Mouse (Mus musculus) spleen, postnatal 4 days (tissue): ENCODE measurements around the gene Ypel4.
A peak's percentile ranks its signal among the peaks of the same experiment; 100 is the strongest.

Source experiments
- DNase-seq, 2 experiments: peaks; one replicate each; pipeline ENCODE4 v3.0.0; 2022; ENCODE audit warnings: low spot score in 2 of 2

Gene Ypel4

GRCm38 (mm10) chr2:84733579-84734300, at the start of gene Ypel4:
Gene Ypel4, plus strand, starts transcription at chr2:84734058.
- DNase-seq: peak; percentile 70 to 81

- no peak for DNase-seq
Observed at GRCm38 (mm10) chr2:84688080-84688844, 45.6 kb upstream of the Ypel4 start.

GRCm38 (mm10) chr2:84690050-84690449, 43.8 kb upstream of the Ypel4 start:
- no peak for DNase-seq

- DNase-seq: no peak
Observed at GRCm38 (mm10) chr2:84695007-84695695, 38.7 kb upstream of the Ypel4 start.

GRCm38 (mm10) chr2:84703497-84703896, 30.4 kb upstream of the Ypel4 start:
- DNase-seq: no peak

DNA sequence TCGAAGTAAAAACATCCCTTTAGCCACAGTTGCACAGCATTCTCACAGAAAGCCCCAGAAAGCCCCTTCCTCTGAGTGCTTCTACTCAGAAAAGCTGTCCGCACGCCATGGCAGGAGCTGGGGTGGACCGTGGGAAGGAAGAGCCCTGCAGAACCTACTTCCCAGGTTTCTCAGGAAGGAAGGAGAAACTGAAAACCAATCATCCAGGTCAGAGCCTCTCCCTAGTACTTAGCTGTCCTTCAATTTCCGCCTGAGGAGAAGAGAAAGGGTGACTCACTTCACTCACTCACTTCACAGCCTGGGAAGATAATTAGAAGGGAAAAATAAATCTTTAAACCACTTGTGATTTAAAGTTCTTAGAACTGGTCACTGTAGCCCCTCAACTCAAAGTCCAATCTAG, 29.5 kb upstream of the Ypel4 start:
- no peak for DNase-seq

GRCm38 (mm10) chr2:84705295-84705694, 28.6 kb upstream of the Ypel4 start:
- DNase-seq: no peak

- no peak for DNase-seq
Observed at GRCm38 (mm10) chr2:84707523-84707922, 26.3 kb upstream of the Ypel4 start.

GRCm38 (mm10) chr2:84711898-84712297, 22.0 kb upstream of the Ypel4 start:
- no peak for DNase-seq

DNA sequence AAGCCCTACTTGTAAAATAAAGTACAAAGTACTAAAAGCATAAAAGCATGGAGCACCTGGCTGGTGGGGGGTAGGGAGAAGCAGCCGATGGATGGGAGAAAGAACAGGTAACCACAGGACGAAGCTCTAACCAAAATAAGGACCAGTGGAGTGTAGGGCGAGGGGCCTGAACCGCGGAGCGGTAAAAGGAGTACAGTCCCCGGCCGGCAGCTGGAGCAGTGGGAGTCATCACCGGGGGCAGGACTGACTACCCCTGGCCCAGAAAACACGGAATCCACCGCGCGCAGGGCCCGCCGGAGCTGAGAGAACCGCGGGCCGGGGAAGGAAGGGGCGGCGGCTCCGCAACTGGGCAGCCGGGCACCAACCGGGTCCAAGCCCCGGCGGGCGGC, 19.4 kb upstream of the Ypel4 start:
- no peak for DNase-seq

- peak; percentile 99 for DNase-seq
Observed at GRCm38 (mm10) chr2:84714811-84715561, 18.9 kb upstream of the Ypel4 start, which contains the start of gene Zdhhc5. Gene Zdhhc5, minus strand, starts transcription at chr2:84715180.

DNA sequence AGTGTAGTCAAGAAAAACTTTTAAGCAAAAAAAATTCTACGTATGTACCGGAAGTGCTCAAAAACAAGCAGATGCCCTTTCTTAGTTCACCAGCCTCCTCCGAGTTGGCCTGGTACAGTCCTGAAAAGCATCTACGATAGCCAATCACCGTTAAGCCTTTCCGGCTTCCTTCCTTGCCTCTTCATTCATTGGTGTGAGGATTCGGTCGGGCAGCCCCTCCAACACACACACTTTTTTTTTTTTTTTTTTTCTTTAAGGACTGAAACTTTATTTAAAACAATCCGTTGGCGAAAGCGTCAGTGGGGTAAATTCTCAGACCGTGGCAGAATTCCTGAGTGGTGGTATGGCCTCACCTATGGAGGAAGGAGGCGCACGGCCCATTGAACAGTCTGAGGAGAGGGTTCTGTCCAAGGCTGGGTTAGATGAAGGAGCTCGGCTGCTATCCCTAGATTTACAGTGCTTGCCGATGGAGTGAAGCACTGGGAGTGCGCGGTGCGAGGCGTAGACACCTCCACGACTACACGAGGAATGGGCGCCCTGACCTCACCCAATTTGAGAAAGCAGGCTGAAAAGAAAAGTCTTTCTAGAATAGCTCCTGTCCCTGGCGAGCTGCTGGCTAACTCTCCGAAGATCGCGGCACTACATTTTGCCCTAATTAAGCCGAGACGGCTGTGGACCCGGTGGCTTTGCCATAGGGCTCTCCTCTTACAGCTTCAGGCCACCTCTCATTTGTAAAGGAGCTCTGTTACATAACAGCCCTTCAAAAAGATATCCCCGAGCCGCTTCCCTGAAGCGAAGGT, 18.1 kb upstream of the Ypel4 start:
- peak; percentile 81 to 84 for DNase-seq

DNA sequence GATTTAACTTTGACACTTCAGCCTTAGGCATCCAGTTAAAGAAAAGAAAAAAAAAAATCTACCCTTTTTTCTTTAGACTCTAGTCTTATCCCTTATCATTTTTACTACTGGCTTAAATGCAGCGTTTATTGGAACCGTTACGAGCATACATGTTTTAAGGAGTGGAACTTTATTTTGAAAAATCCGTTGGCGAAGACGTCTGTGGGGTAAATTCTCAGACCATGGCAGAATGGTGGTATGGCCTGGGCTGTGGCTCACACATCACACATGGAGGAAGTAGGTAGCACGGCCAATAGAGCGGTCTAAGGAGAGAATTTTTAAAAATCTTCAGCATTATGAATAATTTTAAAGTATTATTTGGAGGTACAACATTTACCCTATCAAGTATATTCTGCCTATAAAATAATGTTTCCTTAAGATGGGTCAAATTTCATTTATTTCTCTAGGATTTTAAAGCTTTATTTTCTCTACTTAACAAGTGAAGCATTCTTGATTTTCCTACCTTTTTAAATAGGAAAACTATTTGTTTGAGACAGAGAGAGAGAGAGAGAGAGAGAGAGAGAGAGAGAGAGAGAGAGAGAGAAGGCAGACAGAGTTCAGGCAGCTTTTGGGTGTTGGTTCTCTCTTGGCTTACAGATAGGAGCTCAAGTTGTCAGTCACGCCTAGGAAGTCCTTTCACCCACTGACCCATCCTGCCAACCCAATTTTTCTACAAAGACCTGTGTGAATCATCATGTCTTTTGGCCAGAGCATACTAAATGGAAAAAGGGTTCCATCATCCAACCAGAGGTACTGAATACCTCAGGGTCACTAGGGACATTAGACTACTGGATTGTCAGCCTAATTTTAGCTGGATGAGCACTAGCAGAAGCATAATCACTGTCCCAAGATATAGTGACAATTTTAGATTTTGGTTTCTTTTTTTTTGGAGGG, 17.2 kb upstream of the Ypel4 start:
- DNase-seq: peak in 1 of 2 experiments; percentile 32

DNA sequence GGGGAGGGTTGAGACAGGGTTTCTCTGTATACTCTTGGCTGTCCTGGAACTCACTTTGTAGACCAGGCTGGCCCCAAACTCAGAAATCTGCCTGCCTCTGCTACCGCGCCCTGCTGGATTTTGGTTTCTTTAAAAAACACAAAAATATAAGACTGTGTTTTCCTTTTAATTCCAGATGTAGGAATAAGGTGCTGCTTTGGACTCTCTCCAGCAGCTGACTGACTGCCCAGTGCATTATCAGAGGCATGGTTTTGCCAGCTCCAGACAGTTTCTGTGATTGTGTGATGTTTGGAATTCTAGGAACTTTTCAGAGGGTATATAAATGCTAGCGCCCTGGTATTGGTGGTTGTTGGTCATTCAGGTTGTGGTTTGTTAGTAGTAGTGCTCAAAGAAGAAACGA, 16.5 kb upstream of the Ypel4 start:
- DNase-seq: no peak

- no peak for DNase-seq
Observed at GRCm38 (mm10) chr2:84720718-84721117, 13.1 kb upstream of the Ypel4 start.

DNA sequence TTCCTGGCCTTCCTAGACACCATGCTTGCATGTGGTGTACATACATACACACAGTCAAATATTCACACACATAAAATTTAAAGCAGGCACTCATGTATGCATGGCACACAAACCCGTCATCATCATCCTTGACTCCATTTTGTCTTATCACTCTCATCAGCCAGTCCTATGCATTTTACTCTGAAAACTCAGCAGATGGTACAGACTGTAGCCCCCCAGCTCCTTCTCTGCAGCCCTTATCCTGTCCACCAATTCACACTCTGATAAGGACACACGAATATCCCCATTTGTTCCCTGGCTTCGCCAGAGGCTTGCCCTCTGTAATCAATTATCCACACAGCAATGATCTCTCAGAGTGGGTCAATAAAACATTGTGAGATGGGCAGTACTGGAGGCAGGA, 12.7 kb upstream of the Ypel4 start:
- no peak for DNase-seq

GRCm38 (mm10) chr2:84723856-84724255, 10.0 kb upstream of the Ypel4 start:
- DNase-seq: no peak

DNA sequence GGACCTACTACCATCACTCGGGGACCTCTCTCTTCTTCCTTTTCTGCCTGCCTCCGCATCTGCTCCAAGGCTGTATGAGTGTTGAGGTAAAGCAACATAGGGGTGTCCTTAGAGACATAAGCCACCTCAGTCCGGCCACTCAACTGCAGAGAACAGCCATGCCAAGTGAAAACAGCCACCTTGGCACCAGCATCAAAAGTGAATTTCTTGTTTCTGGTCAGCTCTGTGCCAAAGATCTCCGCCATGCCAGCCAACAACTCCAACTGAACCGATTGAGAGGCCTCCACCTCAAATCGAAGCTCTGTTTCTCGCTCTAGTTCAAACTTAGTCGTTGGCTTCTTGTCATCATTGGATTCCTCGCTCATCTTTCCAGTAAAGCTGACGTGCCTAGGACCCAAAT, 8.1 kb upstream of the Ypel4 start:
- no peak for DNase-seq

DNA sequence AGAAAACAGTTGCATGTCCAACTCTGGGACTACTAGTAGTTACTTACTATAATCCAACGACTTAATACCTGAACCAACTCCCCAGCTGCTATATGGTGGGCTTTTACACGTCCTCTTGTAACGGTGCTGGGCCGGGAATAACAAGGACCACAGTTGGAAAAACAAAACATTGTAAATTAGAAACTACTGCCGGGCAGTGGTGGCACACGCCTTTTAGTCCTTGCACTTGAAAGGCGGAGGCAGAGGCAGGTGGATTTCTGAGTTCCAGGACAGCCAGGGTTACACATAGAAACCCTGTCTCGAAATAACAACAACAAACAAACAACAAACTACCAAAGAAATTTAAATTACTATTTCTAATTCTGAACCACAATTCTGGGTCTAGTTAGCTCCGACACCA, 7.1 kb upstream of the Ypel4 start:
- no peak for DNase-seq
